Mouse (Mus musculus) myocyte (in vitro differentiated cells): ENCODE measurements at regions not wholly inside any gene's neighbourhood (a gene's known extent, or its start where the extent isn't known, plus 50 kb on each side); places are given as distances from the start of the nearest gene placed in this dataset.

Source experiments
- MAX ChIP-seq: IDR thresholded peaks from one replicate; pipeline ENCODE4 v1.6.1; 2011; ENCODE audit warnings: low read depth, mild to moderate bottlenecking, control low read depth
- MYOG ChIP-seq, 3 experiments: IDR thresholded peaks; one replicate each; pipeline ENCODE4 v1.6.1; 2011; ENCODE audit warnings: control low read depth in 2 of 3, low read depth in 2 of 3, mild to moderate bottlenecking in 2 of 3; ENCODE audit not compliant: insufficient read length in 2 of 3, control insufficient read depth in 1 of 3, insufficient read depth in 1 of 3
- POLR2A ChIP-seq: IDR thresholded peaks from one replicate; pipeline ENCODE4 v1.6.1; 2011; ENCODE audit warnings: low read depth, mild to moderate bottlenecking, control low read depth, moderate library complexity; ENCODE audit not compliant: insufficient read length
- POLR2AphosphoS2 ChIP-seq: IDR thresholded peaks from one replicate; pipeline ENCODE4 v1.6.1; 2011; ENCODE audit warnings: low read depth, control low read depth; ENCODE audit not compliant: insufficient read length

GRCm38 (mm10) chr5:46386591-46386990, 529.2 kb upstream of the Lcorl start:
- no peak for TF ChIP-seq POLR2AphosphoS2
- no peak for TF ChIP-seq POLR2A
- TF ChIP-seq MYOG (IDR thresholded peaks at IDR 0.05; ENCODE audit: control insufficient read depth in 1 of 3, insufficient read depth in 1 of 3, insufficient read length in 2 of 3, low read depth in 2 of 3) = no peak
- TF ChIP-seq MAX = no peak
